Mouse (Mus musculus): ENCODE results near the gene Atf7ip. TPM values are rescaled to one million over a fixed set of nuclear protein-coding genes. Genes with fewer than 3 reads are reported as not detected.

The Atf7ip gene
- polyA plus RNA-seq, 1 experiment: not detected

DNA sequence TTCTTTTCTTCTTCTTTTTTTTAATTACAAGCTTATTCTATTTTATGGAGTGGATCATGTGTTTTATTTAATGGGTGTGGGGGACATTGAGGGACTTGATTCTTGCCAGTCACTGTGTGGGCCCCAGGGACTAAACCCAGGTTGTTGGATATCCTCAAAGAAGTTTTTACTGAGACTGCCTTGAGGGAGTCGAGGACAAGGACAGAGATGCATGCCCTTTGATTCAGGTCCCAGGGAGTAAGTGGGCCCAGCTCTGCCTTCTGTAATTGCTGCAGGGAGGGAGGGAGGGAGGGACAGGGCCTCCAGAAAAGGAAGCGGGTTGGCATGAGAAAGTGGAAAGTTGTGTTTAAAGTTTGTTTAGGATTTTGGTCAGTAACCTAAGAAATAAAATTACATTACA, 23.2 kb downstream of the Atf7ip start:
- H3K4me1 ChIP-seq (ENCODE audit: control insufficient read depth, insufficient read depth, low read length): peaks cover 4% of the 10 kb centered on the region
- no peak overlapping the region for H3K4me3 ChIP-seq (ENCODE audit: insufficient read depth, low read depth, low read length)
- H3K27ac ChIP-seq (ENCODE audit: insufficient read depth, low read depth, low read length): no peak overlapping the region
- TF ChIP-seq POLR2A (IDR thresholded peaks at IDR 0.05; ENCODE audit: insufficient read depth, low read depth, low read length) (no peak), CTCF (IDR thresholded peaks at IDR 0.05; ENCODE audit: insufficient read depth, low read depth, low read length) (no peak)
- WGBS: 63% methylated on average over 2 of the region's 2 CpGs

- no peak overlapping the region for H3K4me3 ChIP-seq (ENCODE audit: insufficient read depth, low read depth, low read length)
- TF ChIP-seq POLR2A (IDR thresholded peaks at IDR 0.05; ENCODE audit: insufficient read depth, low read depth, low read length) (no peak), CTCF (IDR thresholded peaks at IDR 0.05; ENCODE audit: insufficient read depth, low read depth, low read length) (no peak)
- H3K4me1 ChIP-seq (ENCODE audit: control insufficient read depth, insufficient read depth, low read length): peaks cover 6% of the 10 kb centered on the region
- 46% methylated on average over 7 of the region's 7 CpGs for WGBS
- peak overlapping the region; percentile 75 for H3K27ac ChIP-seq (ENCODE audit: insufficient read depth, low read depth, low read length)
Observed at GRCm38 (mm10) chr6:136531792-136532230, 25.8 kb downstream of the Atf7ip start.

- Histone ChIP-seq H3K4me3 (ENCODE audit: insufficient read depth, low read depth, low read length) (no peak overlapping the region), H3K27ac (ENCODE audit: insufficient read depth, low read depth, low read length) (peak overlapping the region; percentile 23), H3K4me1 (ENCODE audit: control insufficient read depth, insufficient read depth, low read length) (peaks cover 6% of the 10 kb centered on the region)
- 20% methylated on average over 7 of the region's 7 CpGs for WGBS
- no peak for TF ChIP-seq POLR2A (IDR thresholded peaks at IDR 0.05; ENCODE audit: insufficient read depth, low read depth, low read length)
- no peak for TF ChIP-seq CTCF (IDR thresholded peaks at IDR 0.05; ENCODE audit: insufficient read depth, low read depth, low read length)
Observed at GRCm38 (mm10) chr6:136532535-136533291, 26.7 kb downstream of the Atf7ip start.

DNA sequence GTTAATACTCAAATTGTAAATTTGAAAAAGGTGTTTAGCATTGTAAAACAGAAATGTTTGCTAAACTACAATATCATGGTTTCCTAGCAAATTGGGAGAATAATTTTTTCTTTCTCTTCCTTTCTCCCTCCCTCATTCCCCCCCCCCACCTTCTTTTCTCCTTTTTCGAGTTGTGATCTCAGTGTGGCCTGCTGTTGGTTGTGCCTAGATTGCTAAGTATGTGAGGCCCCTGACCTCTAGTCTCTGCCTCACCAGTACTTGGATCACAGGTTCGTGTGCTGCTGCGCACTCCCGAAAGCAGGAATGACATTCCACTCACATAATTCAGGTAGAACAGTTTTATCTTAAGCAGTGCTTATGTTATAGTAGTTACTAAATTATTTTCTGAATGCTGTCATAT, 27.8 kb downstream of the Atf7ip start:
- no peak overlapping the region for H3K4me3 ChIP-seq (ENCODE audit: insufficient read depth, low read depth, low read length)
- no peak overlapping the region for H3K27ac ChIP-seq (ENCODE audit: insufficient read depth, low read depth, low read length)
- peaks cover 6% of the 10 kb centered on the region for H3K4me1 ChIP-seq (ENCODE audit: control insufficient read depth, insufficient read depth, low read length)
- TF ChIP-seq CTCF (IDR thresholded peaks at IDR 0.05; ENCODE audit: insufficient read depth, low read depth, low read length) (no peak), POLR2A (IDR thresholded peaks at IDR 0.05; ENCODE audit: insufficient read depth, low read depth, low read length) (no peak)
- 75% methylated on average over 4 of the region's 4 CpGs for WGBS

DNA sequence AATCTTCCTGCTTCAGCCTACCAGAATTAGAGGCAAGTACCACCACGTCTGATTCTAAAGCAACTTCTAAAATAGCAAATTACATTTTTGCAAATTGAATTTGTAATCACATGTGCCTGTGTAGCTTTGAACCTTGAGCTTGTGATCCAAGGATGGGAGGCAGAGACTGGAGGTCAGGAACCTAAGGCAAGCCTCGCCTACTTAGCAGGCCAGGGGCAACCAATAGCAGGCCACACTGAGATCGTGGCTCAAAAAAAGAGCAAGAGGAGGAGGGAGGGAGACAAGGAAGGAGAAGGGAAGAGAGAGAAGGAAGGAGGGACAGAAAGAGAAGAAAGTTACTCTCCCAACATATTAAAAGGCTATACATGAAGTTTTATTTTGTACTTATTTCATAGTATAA, 28.5 kb downstream of the Atf7ip start:
- WGBS: 52% methylated on average over 3 of the region's 3 CpGs
- Histone ChIP-seq H3K4me3 (ENCODE audit: insufficient read depth, low read depth, low read length) (no peak overlapping the region), H3K27ac (ENCODE audit: insufficient read depth, low read depth, low read length) (no peak overlapping the region), H3K4me1 (ENCODE audit: control insufficient read depth, insufficient read depth, low read length) (peaks cover 6% of the 10 kb centered on the region)
- TF ChIP-seq CTCF (IDR thresholded peaks at IDR 0.05; ENCODE audit: insufficient read depth, low read depth, low read length) (no peak), POLR2A (IDR thresholded peaks at IDR 0.05; ENCODE audit: insufficient read depth, low read depth, low read length) (no peak)

GRCm38 (mm10) chr6:136535176-136535575, 29.2 kb downstream of the Atf7ip start:
- no peak for TF ChIP-seq POLR2A (IDR thresholded peaks at IDR 0.05; ENCODE audit: insufficient read depth, low read depth, low read length)
- no peak for TF ChIP-seq CTCF (IDR thresholded peaks at IDR 0.05; ENCODE audit: insufficient read depth, low read depth, low read length)
- no peak overlapping the region for H3K27ac ChIP-seq (ENCODE audit: insufficient read depth, low read depth, low read length)
- peaks cover 6% of the 10 kb centered on the region for H3K4me1 ChIP-seq (ENCODE audit: control insufficient read depth, insufficient read depth, low read length)
- no peak overlapping the region for H3K4me3 ChIP-seq (ENCODE audit: insufficient read depth, low read depth, low read length)
- WGBS: 57% methylated on average over 5 of the region's 5 CpGs

DNA sequence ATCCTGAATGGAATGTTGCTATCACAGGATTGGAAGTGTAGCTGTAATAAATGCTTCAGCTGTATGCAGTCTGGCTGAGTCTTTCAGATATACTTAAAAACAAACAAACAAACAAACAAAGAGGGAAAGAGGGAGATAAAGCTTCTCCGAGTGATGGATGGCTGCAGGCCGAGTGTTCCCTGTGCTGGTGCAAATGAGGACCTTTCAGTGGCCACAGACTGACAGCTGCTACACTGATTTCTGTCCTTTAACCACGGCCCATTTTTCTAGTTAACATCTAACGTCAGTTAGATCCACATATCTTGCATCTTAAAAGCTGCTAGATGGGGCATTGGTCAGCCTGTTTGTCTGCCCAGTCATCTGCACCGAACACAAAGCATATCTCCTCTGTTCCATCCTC, 30.2 kb downstream of the Atf7ip start:
- Histone ChIP-seq H3K4me3 (ENCODE audit: insufficient read depth, low read depth, low read length) (no peak overlapping the region), H3K27ac (ENCODE audit: insufficient read depth, low read depth, low read length) (0 out of 2 replicates have a peak overlapping the region, but pooled peaks have one; percentile 43), H3K4me1 (ENCODE audit: control insufficient read depth, insufficient read depth, low read length) (peaks cover 8% of the 10 kb centered on the region)
- TF ChIP-seq POLR2A (IDR thresholded peaks at IDR 0.05; ENCODE audit: insufficient read depth, low read depth, low read length): no peak
- TF ChIP-seq CTCF (IDR thresholded peaks at IDR 0.05; ENCODE audit: insufficient read depth, low read depth, low read length): no peak
- WGBS: 42% methylated on average over 5 of the region's 5 CpGs

DNA sequence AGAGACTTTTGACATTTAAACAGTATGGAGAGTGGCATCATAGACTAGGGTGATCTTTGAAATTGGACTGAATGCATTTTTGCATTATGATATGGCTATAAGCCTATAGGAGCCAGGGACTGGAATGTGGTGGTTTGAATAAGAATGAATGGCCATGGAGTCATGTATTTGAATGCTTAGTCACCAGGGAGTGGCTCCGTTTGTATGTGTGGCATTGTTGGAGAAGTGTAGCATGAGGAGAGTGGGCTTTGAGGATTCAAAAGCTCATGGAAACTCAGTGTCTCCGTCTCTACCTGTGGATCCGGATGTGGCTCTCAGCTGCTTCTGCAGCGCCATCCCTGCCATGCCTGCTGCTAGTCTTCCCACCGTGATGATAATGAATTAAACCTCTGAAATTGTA, 35.4 kb downstream of the Atf7ip start:
- Histone ChIP-seq H3K27ac (ENCODE audit: insufficient read depth, low read depth, low read length) (peak overlapping the region; percentile 12), H3K4me3 (ENCODE audit: insufficient read depth, low read depth, low read length) (no peak overlapping the region), H3K4me1 (ENCODE audit: control insufficient read depth, insufficient read depth, low read length) (peaks cover 7% of the 10 kb centered on the region; the same call in 1 of the 2 replicates)
- TF ChIP-seq POLR2A (IDR thresholded peaks at IDR 0.05; ENCODE audit: insufficient read depth, low read depth, low read length) (no peak), CTCF (IDR thresholded peaks at IDR 0.05; ENCODE audit: insufficient read depth, low read depth, low read length) (no peak)
- 21% methylated on average over 5 of the region's 5 CpGs for WGBS

- Histone ChIP-seq H3K4me3 (ENCODE audit: insufficient read depth, low read depth, low read length) (no peak overlapping the region), H3K4me1 (ENCODE audit: control insufficient read depth, insufficient read depth, low read length) (peaks cover 7% of the 10 kb centered on the region; the same call in 1 of the 2 replicates), H3K27ac (ENCODE audit: insufficient read depth, low read depth, low read length) (no peak overlapping the region)
- no peak for TF ChIP-seq POLR2A (IDR thresholded peaks at IDR 0.05; ENCODE audit: insufficient read depth, low read depth, low read length)
- no peak for TF ChIP-seq CTCF (IDR thresholded peaks at IDR 0.05; ENCODE audit: insufficient read depth, low read depth, low read length)
- 45% methylated on average over 1 of the region's 1 CpGs for WGBS
Observed at GRCm38 (mm10) chr6:136542105-136542504, 36.1 kb downstream of the Atf7ip start.
